Mouse (Mus musculus) kidney, embryonic 14.5 days (tissue): Measurements from ENCODE around the gene Gabra2. TPM values are rescaled to one million over a fixed set of nuclear protein-coding genes. Genes with fewer than 3 reads are reported as not detected.

Experiments
- ATAC-seq: fragments of 200-750 bp; cut with Nextera tagmentation; 2 replicates; pipeline ENCODE4 v1.8.0; 2017; ENCODE audit warnings: moderate number of reproducible peaks, mild to moderate bottlenecking, moderate TSS enrichment, moderate library complexity; ENCODE audit not compliant: low FRiP score, low TSS enrichment
- H3K27ac ChIP-seq: fragments of 300-500 bp; sonication (generic); 2 replicates; pipeline ENCODE4 v1.5.1; 2014; ENCODE audit warnings: low read depth, mild to moderate bottlenecking, low read length, moderate library complexity, mixed read lengths
- H3K27me3 ChIP-seq: fragments of 300-500 bp; sonication (generic); 2 replicates; pipeline ENCODE4 v1.6.1; 2014; ENCODE audit warnings: mild to moderate bottlenecking, low read length; ENCODE audit not compliant: control insufficient read depth, insufficient read depth
- H3K36me3 ChIP-seq: fragments of 300-500 bp; sonication (generic); 2 replicates; pipeline ENCODE4 v1.6.1; 2014; ENCODE audit warnings: low read length, mixed read lengths; ENCODE audit not compliant: control insufficient read depth, insufficient read depth
- H3K4me1 ChIP-seq: fragments of 300-500 bp; sonication (generic); 2 replicates; pipeline ENCODE4 v1.6.1; 2014; ENCODE audit warnings: low read length, mixed read lengths; ENCODE audit not compliant: control insufficient read depth, insufficient read depth
- H3K4me2 ChIP-seq: fragments of 300-500 bp; sonication (generic); replicated peaks from 2 replicates; pipeline ENCODE4 v1.6.1; 2014; ENCODE audit warnings: low read depth, mild to moderate bottlenecking, low read length
- H3K4me3 ChIP-seq: fragments of 300-500 bp; sonication (generic); 2 replicates; pipeline ENCODE4 v1.5.1; 2014; ENCODE audit warnings: mild to moderate bottlenecking, low read length
- H3K9ac ChIP-seq: fragments of 300-500 bp; sonication (generic); 2 replicates; pipeline ENCODE4 v1.6.1; 2014; ENCODE audit warnings: low read depth, mild to moderate bottlenecking, low read length, moderate library complexity
- H3K9me3 ChIP-seq: fragments of 300-500 bp; sonication (generic); 2 replicates; pipeline ENCODE4 v1.6.1; 2016; ENCODE audit warnings: low read length; ENCODE audit not compliant: control insufficient read depth
- WGBS: fragments of 180-500 bp; shearing (Covaris S2); extraction: QIAGEN DNeasy Blood & Tissue Kit; methylation state at CpG from one replicate; pipeline ENCODE4 v1.1.7; 2014; 5-methylcytosine and 5-hydroxymethylcytosine counted together
- polyA plus RNA-seq: library from polyadenylated mRNA; unstranded; fragments of >200 nt; fragmentation: Nextera tagmentation; extraction: Ambion mirVana; gene quantifications from 2 replicates; pipeline ENCODE4 v1.2.1, GENCODE M21; 2014

The Gabra2 gene
- polyA plus RNA-seq: 1.7 and 2.0 TPM in 2 replicates

GRCm38 (mm10) chr5:71095725-71096607 lies at the start of gene Gabra2:
Gene Gabra2, minus strand, starts transcription at chr5:71095849.
- Histone ChIP-seq H3K36me3 (no peaks in the 10 kb centered on the region), H3K4me1 (no peaks in the 10 kb centered on the region), H3K4me3 (peak within 1 kb of the TSS; percentile 60), H3K27ac (no peak within 1 kb of the TSS), H3K9ac (peak within 1 kb of the TSS; percentile 51), H3K9me3 (no peaks in the 10 kb centered on the region), H3K27me3 (peaks cover 24% of the 10 kb centered on the region), H3K4me2 (peak within 1 kb of the TSS; percentile 96)
- peak; percentile 91 for ATAC-seq
- under 1% methylated on average over 40 of the region's 55 CpGs for WGBS

DNA sequence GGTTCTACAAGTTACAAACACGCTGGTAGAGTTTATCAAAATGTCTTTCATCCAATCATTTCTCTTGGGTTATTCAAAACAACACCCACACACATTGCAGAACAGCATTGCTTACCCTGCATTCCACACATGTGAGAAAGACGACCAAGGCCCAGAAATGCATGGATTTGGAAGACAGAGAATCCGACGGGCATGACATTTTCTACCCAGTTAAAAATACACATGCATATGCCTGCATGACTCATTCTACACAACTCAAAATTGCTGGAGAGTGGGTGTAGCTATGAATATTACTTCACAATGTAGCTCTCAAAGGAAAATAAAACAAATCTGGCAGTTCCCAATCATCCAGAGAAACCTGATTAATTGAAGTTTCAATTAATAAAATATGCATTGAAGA lies 41.0 kb upstream of the Gabra2 start:
- Histone ChIP-seq H3K27me3 (no peaks in the 10 kb centered on the region), H3K27ac (no peak overlapping the region), H3K4me2 (no peak overlapping the region), H3K4me3 (no peak overlapping the region), H3K4me1 (no peaks in the 10 kb centered on the region), H3K36me3 (no peaks in the 10 kb centered on the region), H3K9me3 (no peaks in the 10 kb centered on the region), H3K9ac (no peak overlapping the region)
- ATAC-seq: no peak
- WGBS: 87% methylated on average over 4 of the region's 4 CpGs

- Histone ChIP-seq H3K4me2 (no peak overlapping the region), H3K9ac (no peak overlapping the region), H3K27me3 (no peaks in the 10 kb centered on the region), H3K36me3 (no peaks in the 10 kb centered on the region), H3K4me3 (no peak overlapping the region), H3K4me1 (no peaks in the 10 kb centered on the region), H3K9me3 (no peaks in the 10 kb centered on the region), H3K27ac (no peak overlapping the region)
- 75% methylated on average over 2 of the region's 2 CpGs for WGBS
- ATAC-seq: no peak
These were observed 40.2 kb upstream of the Gabra2 start for GRCm38 (mm10) chr5:71135840-71136239.

GRCm38 (mm10) chr5:71127721-71128120 lies 32.1 kb upstream of the Gabra2 start:
- H3K4me3 ChIP-seq: no peak overlapping the region
- H3K9ac ChIP-seq: no peak overlapping the region
- WGBS: 68% methylated on average over 3 of the region's 3 CpGs
- no peaks in the 10 kb centered on the region for H3K27me3 ChIP-seq
- no peaks in the 10 kb centered on the region for H3K9me3 ChIP-seq
- H3K4me2 ChIP-seq: no peak overlapping the region
- ATAC-seq: no peak
- no peak overlapping the region for H3K27ac ChIP-seq
- H3K36me3 ChIP-seq: no peaks in the 10 kb centered on the region
- no peaks in the 10 kb centered on the region for H3K4me1 ChIP-seq

GRCm38 (mm10) chr5:71115216-71115615 lies 19.6 kb upstream of the Gabra2 start:
- no peaks in the 10 kb centered on the region for H3K27me3 ChIP-seq
- H3K4me2 ChIP-seq: no peak overlapping the region
- no peaks in the 10 kb centered on the region for H3K4me1 ChIP-seq
- H3K4me3 ChIP-seq: no peak overlapping the region
- H3K9ac ChIP-seq: no peak overlapping the region
- WGBS: 82% methylated on average over 1 of the region's 1 CpGs
- no peak overlapping the region for H3K27ac ChIP-seq
- no peak for ATAC-seq
- H3K36me3 ChIP-seq: no peaks in the 10 kb centered on the region
- H3K9me3 ChIP-seq: no peaks in the 10 kb centered on the region

DNA sequence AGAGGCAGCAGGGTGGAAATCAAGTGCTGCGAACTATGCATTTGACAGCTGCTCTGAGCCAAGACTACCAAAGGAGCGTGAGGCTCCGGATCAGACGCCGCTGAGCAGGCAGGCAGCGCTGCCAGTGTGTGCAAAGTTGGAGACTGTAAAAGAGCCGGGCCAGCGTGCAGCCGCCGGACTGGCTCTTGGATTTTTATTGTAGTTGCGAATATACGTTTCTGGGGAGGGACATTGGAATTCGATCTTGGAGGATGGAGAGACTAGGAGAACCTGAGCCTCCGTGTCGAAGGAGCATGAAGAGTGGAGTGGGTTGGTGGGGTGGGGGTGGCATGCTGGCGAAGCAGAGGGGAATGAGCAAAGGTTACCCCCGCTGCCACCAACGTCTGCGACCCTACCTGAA lies 469 bp downstream of the Gabra2 start:
- no peak overlapping the region for H3K27ac ChIP-seq
- H3K4me3 ChIP-seq: peak overlapping the region; percentile 60
- under 1% methylated on average over 19 of the region's 19 CpGs for WGBS
- H3K36me3 ChIP-seq: no peaks in the 10 kb centered on the region
- H3K9me3 ChIP-seq: no peaks in the 10 kb centered on the region
- peak overlapping the region; percentile 8; the same call in 1 of the 2 replicates for H3K9ac ChIP-seq
- ATAC-seq: peak; percentile 65
- H3K4me2 ChIP-seq: peak overlapping the region; percentile 96
- no peaks in the 10 kb centered on the region for H3K4me1 ChIP-seq
- H3K27me3 ChIP-seq: peaks cover 24% of the 10 kb centered on the region

DNA sequence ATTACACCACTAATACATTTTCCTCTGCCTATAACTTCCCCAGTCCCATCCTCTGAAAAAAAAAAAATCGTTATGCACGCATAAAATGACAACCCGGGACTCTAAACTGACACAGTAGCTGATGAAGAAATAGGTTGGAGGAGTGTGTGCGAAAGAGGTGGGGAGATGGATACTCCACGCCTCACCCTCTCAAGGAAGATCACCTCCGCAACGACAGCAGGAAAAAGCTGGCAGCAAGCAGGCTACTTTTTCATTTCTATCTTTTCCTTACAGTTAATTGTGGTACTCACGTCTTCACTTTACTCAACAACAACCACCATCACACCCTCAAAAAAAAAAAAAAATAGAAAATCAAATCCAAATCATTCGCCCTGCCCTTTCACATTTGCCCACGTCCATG lies 873 bp downstream of the Gabra2 start:
- no peaks in the 10 kb centered on the region for H3K9me3 ChIP-seq
- 25% methylated on average over 10 of the region's 10 CpGs for WGBS
- peak overlapping the region; percentile 60 for H3K4me3 ChIP-seq
- H3K4me2 ChIP-seq: peak overlapping the region; percentile 96
- ATAC-seq: no peak
- peak overlapping the region; percentile 8; the same call in 1 of the 2 replicates for H3K9ac ChIP-seq
- H3K36me3 ChIP-seq: no peaks in the 10 kb centered on the region
- no peak overlapping the region for H3K27ac ChIP-seq
- no peaks in the 10 kb centered on the region for H3K4me1 ChIP-seq
- peaks cover 24% of the 10 kb centered on the region for H3K27me3 ChIP-seq

DNA sequence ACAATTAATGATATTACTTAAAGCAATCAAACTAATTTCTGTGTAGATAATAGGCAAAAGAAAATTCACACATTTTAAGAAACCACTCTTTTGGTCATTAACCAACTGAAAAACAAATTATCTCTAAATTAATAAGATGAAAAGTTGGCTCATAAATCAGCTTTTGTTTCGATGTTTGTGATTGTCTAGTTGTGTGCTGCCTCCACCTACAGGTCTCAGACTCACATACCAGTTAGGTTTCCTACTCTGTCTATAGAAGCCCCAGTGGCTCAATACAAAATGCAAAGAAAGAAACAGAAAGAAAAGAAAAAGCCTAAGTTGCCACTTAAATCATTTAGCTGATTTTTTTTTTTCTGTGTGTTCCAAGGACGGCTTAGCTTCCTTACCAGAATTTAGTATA lies 1.8 kb downstream of the Gabra2 start:
- Histone ChIP-seq H3K9me3 (no peaks in the 10 kb centered on the region), H3K27me3 (peaks cover 24% of the 10 kb centered on the region), H3K4me1 (no peaks in the 10 kb centered on the region), H3K27ac (no peak overlapping the region), H3K9ac (no peak overlapping the region), H3K4me3 (no peak overlapping the region), H3K36me3 (no peaks in the 10 kb centered on the region), H3K4me2 (no peak overlapping the region)
- ATAC-seq: no peak
- WGBS: 62% methylated on average over 2 of the region's 2 CpGs

- Histone ChIP-seq H3K36me3 (no peaks in the 10 kb centered on the region), H3K27ac (no peak overlapping the region), H3K4me1 (no peaks in the 10 kb centered on the region), H3K4me3 (no peak overlapping the region), H3K4me2 (no peak overlapping the region), H3K27me3 (peaks cover 24% of the 10 kb centered on the region), H3K9me3 (no peaks in the 10 kb centered on the region), H3K9ac (no peak overlapping the region)
- no peak for ATAC-seq
These were observed 3.2 kb downstream of the Gabra2 start for GRCm38 (mm10) chr5:71092475-71092874.
